Mouse (Mus musculus): ENCODE data around the gene Dnajc13.

Dnajc13 gene

GRCm38 (mm10) chr9:104108571-104109143 lies 154.1 kb downstream of the Dnajc13 start:
- no peak for DNase-seq

GRCm38 (mm10) chr9:104107482-104107881 lies 155.2 kb downstream of the Dnajc13 start:
- no peak for DNase-seq

- DNase-seq, result no peak
Measured at GRCm38 (mm10) chr9:104106930-104107329, 155.8 kb downstream of the Dnajc13 start.

- DNase-seq, result no peak
Measured at GRCm38 (mm10) chr9:104104986-104105385, 157.7 kb downstream of the Dnajc13 start.

- no peak for DNase-seq
Measured at GRCm38 (mm10) chr9:104102901-104103300, 159.8 kb downstream of the Dnajc13 start.

- no peak for DNase-seq
Measured at GRCm38 (mm10) chr9:104102301-104102700, 160.4 kb downstream of the Dnajc13 start.

- no peak for DNase-seq
Measured at GRCm38 (mm10) chr9:104101458-104101857, 161.3 kb downstream of the Dnajc13 start.
